Mouse (Mus musculus) kidney, postnatal 36 days (tissue): ENCODE data around the gene Prpf40b.
"Not testable (repeated sequence)": the region's sequence is repeated elsewhere in the genome, so short reads cannot be mapped to it uniquely, and the experiment has no call there.

Experiments used
- DNase-seq, 2 experiments: peaks; one replicate each; pipeline ENCODE4 v3.0.0; 2021 to 2022; ENCODE audit warnings: mixed read lengths in 2 of 2

Prpf40b gene

GRCm38 (mm10) chr15:99294813-99295374, at the start of gene Prpf40b:
TSS of gene Prpf40b (plus strand) at chr15:99295087.
- DNase-seq, result peak; percentile 95 to 96

- not testable (repeated sequence) for DNase-seq
These were observed 48.2 kb upstream of the Prpf40b start for GRCm38 (mm10) chr15:99246736-99247135.

DNA sequence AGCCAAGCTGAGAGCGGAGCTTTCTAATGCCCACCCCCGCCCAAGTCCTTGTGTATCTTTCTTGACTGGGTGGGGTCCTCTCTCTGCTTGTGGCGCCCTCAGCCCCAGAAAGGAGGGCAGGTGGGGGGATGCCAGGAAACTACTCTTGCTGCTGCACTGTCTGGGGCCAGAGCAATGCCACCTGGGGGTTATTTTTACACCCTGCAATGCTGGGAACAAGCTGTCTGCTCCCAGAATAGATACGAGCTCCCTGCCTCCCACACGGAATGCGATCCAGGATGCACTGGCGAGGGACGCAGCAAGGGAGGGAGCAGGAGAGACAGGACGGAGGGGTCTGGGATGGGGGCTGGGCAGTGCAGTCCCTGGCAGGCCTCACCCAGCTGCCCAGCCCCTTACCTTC, 45.9 kb upstream of the Prpf40b start:
- DNase-seq, result no peak

DNA sequence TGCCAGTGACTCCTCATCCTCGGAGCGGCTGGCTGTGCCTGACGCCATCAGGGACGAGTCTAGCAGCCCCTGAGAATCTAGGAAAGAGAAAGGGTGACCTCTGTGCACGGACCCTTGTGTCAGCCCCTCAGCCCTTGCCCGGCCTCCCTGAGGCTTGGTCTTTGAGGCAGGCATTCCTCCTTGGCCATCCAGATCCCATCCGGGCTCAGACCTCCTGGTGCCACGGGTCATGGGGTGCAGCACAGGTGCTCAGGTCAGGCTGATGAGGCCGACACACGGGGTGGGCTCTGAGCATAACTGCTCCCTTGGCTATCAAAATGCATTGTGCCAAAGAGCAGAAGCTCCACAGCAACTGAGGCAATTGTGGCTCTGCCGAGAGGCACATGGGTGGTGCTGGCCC, 44.9 kb upstream of the Prpf40b start:
- DNase-seq, result no peak

GRCm38 (mm10) chr15:99251111-99251510, 43.8 kb upstream of the Prpf40b start:
- peak; percentile 20 to 40 for DNase-seq

GRCm38 (mm10) chr15:99251626-99252380, 43.1 kb upstream of the Prpf40b start, which contains the start of gene Mcrs1:
TSS of gene Mcrs1 (minus strand) at chr15:99251961.
- peak; percentile 97 to 99 for DNase-seq

DNA sequence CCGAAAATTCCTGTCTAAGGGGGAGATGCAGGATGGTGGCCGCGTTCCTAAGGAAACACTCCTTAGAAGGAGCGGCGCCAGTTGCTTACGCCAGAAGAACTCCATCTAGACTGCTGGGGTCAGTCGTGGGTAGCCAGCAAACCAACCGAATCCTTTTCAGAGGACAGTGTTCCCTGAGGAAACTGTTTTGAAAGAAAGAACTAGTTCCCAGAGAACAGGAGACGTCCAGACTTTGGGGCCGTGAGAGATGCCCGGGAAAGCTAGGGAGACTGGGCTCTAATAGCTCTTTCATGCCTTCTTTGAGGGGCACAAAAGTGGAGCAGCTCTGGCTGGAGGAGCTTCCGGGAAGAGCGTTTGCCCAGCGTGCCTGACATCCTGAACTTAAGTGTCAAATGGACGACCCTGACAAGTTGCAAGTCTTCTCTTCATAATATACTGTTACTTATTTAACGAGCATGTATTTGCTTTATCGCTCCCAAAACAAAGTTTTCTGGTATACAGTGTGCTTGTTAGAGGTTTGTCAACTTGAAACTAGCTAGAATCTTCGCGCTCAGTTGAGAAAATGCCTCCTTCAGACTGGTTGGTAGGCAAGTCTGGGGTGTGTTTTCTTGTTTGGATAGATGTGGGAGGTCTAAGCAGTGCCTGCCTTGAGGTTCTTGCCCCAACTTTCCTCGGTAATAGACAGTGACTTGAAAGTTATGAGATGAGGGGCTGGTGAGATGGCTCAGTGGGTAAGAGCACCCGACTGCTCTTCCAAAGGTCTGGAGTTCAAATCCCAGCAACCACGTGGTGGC, 42.3 kb upstream of the Prpf40b start:
- peak in 1 of 2 experiments; percentile 70 for DNase-seq

DNA sequence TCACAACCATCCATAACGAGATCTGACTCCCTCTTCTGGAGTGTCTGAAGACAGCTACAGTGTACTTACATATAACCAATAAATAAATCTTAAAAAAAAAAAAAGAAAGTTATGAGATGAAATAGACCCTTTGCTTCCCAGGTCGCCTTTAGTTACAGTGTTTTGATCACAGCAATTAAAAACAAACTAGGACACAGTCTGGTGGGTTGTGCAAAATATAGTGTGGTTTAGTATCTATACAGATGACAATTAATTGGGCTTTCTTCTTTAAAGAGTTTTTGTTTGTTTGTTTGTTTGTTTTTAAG, 41.8 kb upstream of the Prpf40b start:
- not testable (repeated sequence) for DNase-seq

DNA sequence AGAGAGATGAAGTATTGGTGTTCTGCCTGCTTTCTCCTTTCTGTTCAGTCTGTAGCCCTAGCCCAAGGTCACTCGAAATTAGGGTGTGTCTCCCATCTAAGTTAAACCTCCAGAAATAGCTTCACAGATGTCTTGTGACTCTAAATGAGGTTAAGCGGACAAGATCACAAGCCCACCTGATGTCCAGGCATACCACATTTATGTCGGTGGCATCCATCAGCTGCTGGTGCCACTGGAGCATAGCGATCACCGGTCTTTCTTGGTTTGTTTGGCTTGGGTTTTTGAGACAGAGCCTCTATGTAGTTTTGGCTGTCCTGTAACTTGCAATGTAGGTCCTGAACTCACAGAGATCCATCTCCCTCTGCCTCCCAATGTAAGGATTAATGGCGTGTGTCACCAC, 41.1 kb upstream of the Prpf40b start:
- no peak for DNase-seq

GRCm38 (mm10) chr15:99254477-99255005, 40.3 kb upstream of the Prpf40b start:
- no peak for DNase-seq

GRCm38 (mm10) chr15:99255241-99255749, 39.6 kb upstream of the Prpf40b start:
- no peak for DNase-seq

DNA sequence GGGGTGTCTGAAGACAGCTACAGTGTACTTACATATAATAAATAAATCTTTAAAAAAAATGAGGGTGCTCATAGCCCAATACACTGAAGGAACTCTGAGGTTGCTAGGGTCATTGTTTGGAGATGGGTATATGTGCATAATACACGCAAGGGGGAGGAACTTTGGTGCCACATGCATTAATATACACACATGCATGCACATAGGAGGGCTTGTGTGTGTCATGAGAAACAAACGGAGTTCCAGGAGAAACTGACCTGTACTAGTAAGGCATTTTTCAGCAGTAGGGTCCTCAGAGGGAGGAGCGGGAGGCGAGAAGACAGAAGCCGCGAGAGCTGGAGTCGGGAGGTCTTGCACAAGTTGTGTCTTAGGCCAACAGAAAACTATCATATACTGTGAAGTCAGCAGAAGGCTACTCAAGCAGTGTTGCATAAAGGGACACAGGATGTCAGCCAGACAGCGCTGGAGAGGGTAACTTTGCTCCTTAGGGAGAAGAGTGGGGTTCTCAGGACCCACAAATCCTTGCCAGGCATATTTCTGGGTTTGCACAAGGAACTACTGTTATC, 35.6 kb upstream of the Prpf40b start:
- no peak for DNase-seq

DNA sequence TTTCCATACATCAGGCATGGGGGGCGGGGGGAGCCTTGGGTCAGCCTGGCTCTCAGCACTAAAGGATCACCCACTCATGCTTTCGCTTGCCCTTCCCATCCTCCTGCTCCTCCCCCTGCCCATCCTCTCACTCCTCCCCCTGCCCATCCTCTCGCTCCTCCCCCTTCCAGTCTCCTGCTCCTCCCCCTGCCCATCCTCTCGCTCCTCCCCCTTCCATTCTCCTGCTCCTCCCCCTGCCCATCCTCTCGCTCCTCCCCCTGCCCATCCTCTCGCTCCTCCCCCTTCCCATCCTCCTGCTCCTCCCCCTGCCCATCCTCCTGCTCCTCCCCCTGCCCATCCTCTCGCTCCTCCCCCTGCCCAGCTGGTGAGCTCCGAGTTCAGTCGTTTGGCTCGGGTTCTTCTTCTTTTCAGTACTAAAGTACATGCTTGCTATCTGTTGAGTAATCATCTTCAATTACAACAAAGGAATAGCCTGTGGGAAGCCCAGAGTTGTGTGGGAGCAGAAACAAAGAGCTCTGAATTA, 35.1 kb upstream of the Prpf40b start:
- peak; percentile 84 to 85 for DNase-seq

DNA sequence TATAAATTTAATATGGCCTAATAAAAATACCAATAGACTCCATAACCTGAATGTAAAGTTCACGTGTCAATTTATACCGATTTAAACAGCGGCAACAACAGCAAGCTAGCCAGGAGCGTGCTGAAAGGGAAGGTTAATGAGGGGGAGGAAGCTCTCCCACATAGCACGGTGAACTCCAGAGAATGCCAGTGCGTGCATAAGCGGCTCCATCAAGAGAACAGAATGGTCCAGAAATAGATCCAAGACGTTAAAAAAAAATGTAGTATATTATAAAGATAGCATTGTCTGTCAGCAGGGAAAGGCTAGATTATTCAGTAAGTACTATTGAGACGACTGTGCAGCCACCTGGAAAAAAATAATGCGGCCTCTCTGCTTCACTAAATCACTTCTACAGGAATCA, 32.2 kb upstream of the Prpf40b start:
- DNase-seq, result no peak

DNA sequence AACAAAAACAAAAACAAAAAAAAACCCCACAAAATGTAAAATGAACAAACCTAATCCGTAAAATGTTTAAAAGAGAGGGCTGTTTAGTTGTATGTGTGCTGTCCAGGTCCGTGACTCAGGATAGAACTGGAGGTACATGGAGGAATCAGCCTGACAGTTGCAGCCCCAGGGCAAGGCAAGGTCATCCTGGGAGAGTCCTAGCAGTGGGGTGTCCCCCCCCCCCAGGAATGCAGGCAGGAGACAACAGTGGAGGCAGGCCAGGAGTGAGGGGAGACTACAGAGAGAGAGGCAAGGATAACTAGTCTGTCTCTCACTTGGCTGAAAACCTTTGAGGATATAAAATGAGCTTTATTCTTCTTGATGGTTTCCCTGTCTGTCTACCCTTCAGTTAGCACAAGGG, 30.5 kb upstream of the Prpf40b start:
- DNase-seq, result no peak

GRCm38 (mm10) chr15:99265679-99266078, 29.2 kb upstream of the Prpf40b start:
- DNase-seq, result peak; percentile 84 to 89

- DNase-seq, result no peak
These were observed 18.8 kb upstream of the Prpf40b start for GRCm38 (mm10) chr15:99276095-99276494.

- DNase-seq, result no peak
These were observed 16.6 kb upstream of the Prpf40b start for GRCm38 (mm10) chr15:99278271-99278670.

GRCm38 (mm10) chr15:99283456-99283855, 11.4 kb upstream of the Prpf40b start:
- peak in 1 of 2 experiments; percentile 31 for DNase-seq

GRCm38 (mm10) chr15:99284527-99285188, 10.2 kb upstream of the Prpf40b start:
- DNase-seq, result peak; percentile 79 to 91

DNA sequence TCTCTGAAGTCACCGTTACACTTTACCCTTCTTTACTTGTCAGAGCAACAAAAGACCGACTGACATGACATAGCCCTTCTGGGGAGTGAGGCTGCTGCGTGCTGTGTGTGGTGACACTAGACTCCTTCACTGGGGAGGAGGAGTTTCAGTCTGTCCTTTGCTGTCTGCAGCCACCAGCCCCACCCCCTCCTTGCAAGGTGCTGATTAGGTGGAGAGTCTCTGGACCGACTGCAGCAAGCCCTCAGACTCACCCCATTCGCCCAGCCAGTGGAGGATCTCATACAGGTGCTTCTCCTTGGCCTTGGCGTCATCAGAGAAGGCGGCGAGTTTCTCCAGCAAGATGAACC, 9.7 kb upstream of the Prpf40b start:
- DNase-seq, result no peak

GRCm38 (mm10) chr15:99290586-99290985, 4.3 kb upstream of the Prpf40b start:
- no peak for DNase-seq
